Mouse (Mus musculus) small intestine, adult 2 months (tissue): Measurements from ENCODE around the gene Fstl1.

Experiments
- CTCF ChIP-seq: fragments of 200-500 bp; IDR thresholded peaks from 2 replicates; pipeline ENCODE4 v1.5.1; 2012; ENCODE audit warnings: low read depth, mild to moderate bottlenecking, control low read depth, inconsistent platforms, low read length, moderate library complexity, mixed read lengths; ENCODE audit not compliant: insufficient replicate concordance, insufficient read length; ENCODE audit errors: extremely low read depth
- POLR2A ChIP-seq: fragments of 200-500 bp; IDR thresholded peaks from 2 replicates; pipeline ENCODE4 v1.6.1; 2012; ENCODE audit warnings: low read depth, mild to moderate bottlenecking, control low read depth, inconsistent platforms, low read length, moderate library complexity

GRCm38 (mm10) chr16:37826286-37826685 lies 49.6 kb downstream of the Fstl1 start:
- TF ChIP-seq CTCF (no peak), POLR2A (no peak)
